Mouse (Mus musculus): Measurements from ENCODE around the gene Carns1.

DNA sequence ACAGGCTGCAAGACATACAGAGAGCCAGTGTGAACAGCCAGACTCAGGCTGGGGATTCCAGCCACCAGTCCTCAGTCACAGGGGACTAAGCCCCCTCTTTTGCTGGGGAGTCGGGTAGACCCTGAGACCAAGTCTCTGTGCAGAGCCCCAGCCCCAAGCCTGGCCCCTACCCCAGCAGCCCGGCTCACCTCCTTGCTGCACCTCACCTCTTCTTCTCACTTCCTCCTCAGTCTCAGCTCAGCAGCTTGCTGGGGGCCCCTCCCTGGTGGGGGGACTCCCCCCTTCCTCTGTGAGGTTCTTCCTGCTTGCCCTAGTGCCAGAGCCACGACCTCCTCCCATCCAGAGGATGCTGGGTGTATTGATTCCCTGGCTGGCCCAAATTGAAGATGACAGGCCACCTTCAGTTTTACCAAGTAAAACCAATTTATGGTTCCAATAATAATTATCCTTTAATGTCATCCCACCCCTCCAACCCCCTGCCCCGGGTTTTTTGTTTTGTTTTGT lies 15.6 kb upstream of the Carns1 start, which contains the start of gene Tbc1d10c:
- TF ChIP-seq CTCF (IDR thresholded peaks at IDR 0.05) (no peak), EP300 (IDR thresholded peaks at IDR 0.05) (no peak)
